Mouse (Mus musculus): ENCODE data around the gene H2-Q7.
A peak's percentile ranks its signal among the peaks of the same experiment; 100 is the strongest.

- TF ChIP-seq CTCF (IDR thresholded peaks at IDR 0.05; ENCODE audit: low read depth) (peak; percentile 93), EP300 (optimal IDR thresholded peaks at IDR 0.05) (no peak)
These were observed 45.1 kb downstream of the H2-Q7 start for GRCm38 (mm10) chr17:35484066-35484465.
